Mouse (Mus musculus): ENCODE measurements around the gene Sgms2. TPM values are rescaled to one million over a fixed set of nuclear protein-coding genes. Genes with fewer than 3 reads are reported as not detected.

Gene Sgms2
- polyA plus RNA-seq (2012), result not detected in 2 replicates

- no peak for TF ChIP-seq GATA1 (IDR thresholded peaks at IDR 0.05; ENCODE audit: low read length)
These were observed at the start of gene Sgms2 for GRCm38 (mm10) chr3:131491361-131491925. Gene Sgms2 (minus strand): TSS chr3:131491411.

GRCm38 (mm10) chr3:131525229-131525628, 34.0 kb upstream of the Sgms2 start:
- TF ChIP-seq GATA1 (IDR thresholded peaks at IDR 0.05; ENCODE audit: low read length), result no peak

- no peak for TF ChIP-seq GATA1 (IDR thresholded peaks at IDR 0.05; ENCODE audit: low read length)
These were observed 33.6 kb upstream of the Sgms2 start for GRCm38 (mm10) chr3:131524779-131525178.

GRCm38 (mm10) chr3:131524210-131524609, 33.0 kb upstream of the Sgms2 start:
- no peak for TF ChIP-seq GATA1 (IDR thresholded peaks at IDR 0.05; ENCODE audit: low read length)

- TF ChIP-seq GATA1 (IDR thresholded peaks at IDR 0.05; ENCODE audit: low read length), result no peak
These were observed 32.5 kb upstream of the Sgms2 start for GRCm38 (mm10) chr3:131523749-131524148.

- TF ChIP-seq GATA1 (IDR thresholded peaks at IDR 0.05; ENCODE audit: low read length), result no peak
These were observed 31.0 kb upstream of the Sgms2 start for GRCm38 (mm10) chr3:131522243-131522642.

- no peak for TF ChIP-seq GATA1 (IDR thresholded peaks at IDR 0.05; ENCODE audit: low read length)
These were observed 30.0 kb upstream of the Sgms2 start for GRCm38 (mm10) chr3:131521206-131521605.

GRCm38 (mm10) chr3:131517756-131518155, 26.5 kb upstream of the Sgms2 start:
- no peak for TF ChIP-seq GATA1 (IDR thresholded peaks at IDR 0.05; ENCODE audit: low read length)

GRCm38 (mm10) chr3:131516332-131516999, 25.3 kb upstream of the Sgms2 start:
- TF ChIP-seq GATA1 (IDR thresholded peaks at IDR 0.05; ENCODE audit: low read length), result no peak

GRCm38 (mm10) chr3:131511616-131512015, 20.4 kb upstream of the Sgms2 start:
- no peak for TF ChIP-seq GATA1 (IDR thresholded peaks at IDR 0.05; ENCODE audit: low read length)

GRCm38 (mm10) chr3:131508024-131508423, 16.8 kb upstream of the Sgms2 start:
- no peak for TF ChIP-seq GATA1 (IDR thresholded peaks at IDR 0.05; ENCODE audit: low read length)

GRCm38 (mm10) chr3:131504595-131505223, 13.5 kb upstream of the Sgms2 start:
- no peak for TF ChIP-seq GATA1 (IDR thresholded peaks at IDR 0.05; ENCODE audit: low read length)

GRCm38 (mm10) chr3:131501677-131502370, 10.6 kb upstream of the Sgms2 start:
- TF ChIP-seq GATA1 (IDR thresholded peaks at IDR 0.05; ENCODE audit: low read length), result no peak

- TF ChIP-seq GATA1 (IDR thresholded peaks at IDR 0.05; ENCODE audit: low read length), result no peak
These were observed 8.4 kb upstream of the Sgms2 start for GRCm38 (mm10) chr3:131499651-131500050.

GRCm38 (mm10) chr3:131496506-131497122, 5.4 kb upstream of the Sgms2 start:
- TF ChIP-seq GATA1 (IDR thresholded peaks at IDR 0.05; ENCODE audit: low read length), result no peak

- TF ChIP-seq GATA1 (IDR thresholded peaks at IDR 0.05; ENCODE audit: low read length), result no peak
These were observed 3.9 kb upstream of the Sgms2 start for GRCm38 (mm10) chr3:131495076-131495475.

All from G1E-ER4 (cell line).